Mouse (Mus musculus) Muller cell, postnatal 12 days (primary cell): ENCODE measurements at regions not wholly inside any gene's neighbourhood (a gene's known extent, or its start where the extent isn't known, plus 50 kb on each side); places are given as distances from the start of the nearest gene placed in this dataset.

Experiments
- DNase-seq: peaks from one replicate; pipeline ENCODE4 v3.0.0-alpha.2; 2015; ENCODE audit errors: inconsistent ontology term

GRCm38 (mm10) chr2:52804106-52804825 is 53.4 kb upstream of the Fmnl2 start:
- DNase-seq = peak; percentile 89

GRCm38 (mm10) chr2:52804826-52805149 is 52.9 kb upstream of the Fmnl2 start:
- no peak for DNase-seq

- DNase-seq = peak; percentile 81
These were observed 49.8 kb upstream of the Fmnl2 start for GRCm38 (mm10) chr2:52807826-52808225.
